ENCODE assay signal across 8 mouse cellular contexts in genomic region chr16:29735371-29736008, GRCm38 (mm10).
A peak's percentile ranks its signal among the peaks of the same experiment; 100 is the strongest.
DNase-seq lines count a peak whose midpoint lies in the region; ATAC-seq lines count a peak whose summit lies in the region.

No protein-coding gene starts in this region.

- no peak overlapping the region for H3K4me3 ChIP-seq in liver, embryonic 11.5 days (ENCODE audit: low read depth, low read length)
- H3K4me3 ChIP-seq in liver, embryonic 12.5 days = no peak overlapping the region
- H3K4me3 ChIP-seq in hindbrain, embryonic 15.5 days = no peak overlapping the region

- H3K9ac ChIP-seq in liver, embryonic 11.5 days (ENCODE audit: low read depth, low read length) = no peak overlapping the region
- no peak overlapping the region for H3K9ac ChIP-seq in liver, embryonic 12.5 days
- no peak overlapping the region for H3K9ac ChIP-seq in hindbrain, embryonic 15.5 days

- H3K36me3 ChIP-seq in liver, embryonic 11.5 days (ENCODE audit: control insufficient read depth, insufficient read depth, low read length) = no peaks in the 10 kb centered on the region
- no peaks in the 10 kb centered on the region for H3K36me3 ChIP-seq in liver, embryonic 12.5 days
- H3K36me3 ChIP-seq in hindbrain, embryonic 15.5 days = no peaks in the 10 kb centered on the region

- H3K27me3 ChIP-seq in liver, embryonic 11.5 days (replicated peaks; ENCODE audit: control insufficient read depth, insufficient read depth, low read length) = peaks cover 37% of the 10 kb centered on the region
- peaks cover 81% of the 10 kb centered on the region for H3K27me3 ChIP-seq in liver, embryonic 12.5 days (replicated peaks)
- H3K27me3 ChIP-seq in hindbrain, embryonic 15.5 days = peaks cover 72% of the 10 kb centered on the region

- WGBS in liver, embryonic 11.5 days = 7% methylated on average over 12 of the region's 12 CpGs
- 4% methylated on average over 12 of the region's 12 CpGs for whole genome bisulfite sequencing in liver, embryonic 12.5 days (ENCODE audit: insufficient replicate concordance)
- 23% methylated on average over 12 of the region's 12 CpGs for WGBS in hindbrain, embryonic 15.5 days

- no peaks in the 10 kb centered on the region for H3K9me3 ChIP-seq in liver, embryonic 11.5 days (ENCODE audit: control insufficient read depth, low read length)
- no peaks in the 10 kb centered on the region for H3K9me3 ChIP-seq in liver, embryonic 12.5 days (replicated peaks)
- no peaks in the 10 kb centered on the region for H3K9me3 ChIP-seq in hindbrain, embryonic 15.5 days

- no peak for ATAC-seq in liver, embryonic 11.5 days (replicated peaks; ENCODE audit: low FRiP score)
- no peak for ATAC-seq in liver, embryonic 12.5 days
- peak; percentile 43; the same call in 1 of the 2 replicates for ATAC-seq in hindbrain, embryonic 15.5 days (ENCODE audit: low FRiP score, low read depth)
- ATAC-seq in monocyte, adult 5-6 weeks (replicated peaks; ENCODE audit: insufficient number of reproducible peaks, low FRiP score, low TSS enrichment, poor library complexity, severe bottlenecking) = 0 out of 2 replicates have a peak, but pooled peaks have one; percentile 45

- peaks cover 8% of the 10 kb centered on the region for H3K4me1 ChIP-seq in liver, embryonic 11.5 days (replicated peaks; ENCODE audit: control insufficient read depth, insufficient read depth, low read length)
- 0 out of 2 replicates have a peak, but pooled peaks cover 16% of the 10 kb centered on the region for H3K4me1 ChIP-seq in liver, embryonic 12.5 days
- H3K4me1 ChIP-seq in hindbrain, embryonic 15.5 days (replicated peaks) = peaks cover 19% of the 10 kb centered on the region

- H3K27ac ChIP-seq in liver, embryonic 11.5 days (ENCODE audit: low read depth, low read length) = peak overlapping the region; percentile 68; the same call in 1 of the 2 replicates
- no peak overlapping the region for H3K27ac ChIP-seq in liver, embryonic 12.5 days
- no peak overlapping the region for H3K27ac ChIP-seq in hindbrain, embryonic 15.5 days (replicated peaks)

- H3K4me2 ChIP-seq in liver, embryonic 11.5 days = no peak overlapping the region
- H3K4me2 ChIP-seq in liver, embryonic 12.5 days = no peak overlapping the region
- no peak overlapping the region for H3K4me2 ChIP-seq in hindbrain, embryonic 15.5 days

- DNase-seq in liver, embryonic 11.5 days (ENCODE audit: low spot score) = no peak
- peak; percentile 63 for DNase-seq in embryo, embryonic 9.5 days (ENCODE audit: extremely low spot score)
- DNase-seq in urinary bladder, postnatal 36 days (ENCODE audit: low spot score in 2 of 2) = no peak
- no peak for DNase-seq in urinary bladder, postnatal 14 days (ENCODE audit: low spot score)
- DNase-seq in testis, postnatal 14 days (ENCODE audit: low spot score) = no peak

Comparison
In these comparisons a context has a peak if more than half of its experiments do, and no peak if none do; other contexts are left out.
1. ATAC-seq: peak in hindbrain, embryonic 15.5 days (single experiment) and monocyte, adult 5-6 weeks (single experiment); none in liver, embryonic 11.5 days (single experiment) and liver, embryonic 12.5 days (single experiment).